Mouse (Mus musculus) stomach, embryonic 14.5 days (tissue): ENCODE results near the gene Ggct. TPM values are rescaled to one million over a fixed set of nuclear protein-coding genes. Genes with fewer than 3 reads are reported as not detected.

Source experiments
- ATAC-seq: fragments of 200-750 bp; cut with Nextera tagmentation; 2 replicates; pipeline ENCODE4 v1.8.0; 2017; ENCODE audit warnings: low read depth, moderate TSS enrichment; ENCODE audit not compliant: insufficient number of reproducible peaks, insufficient read depth, low FRiP score
- H3K27ac ChIP-seq: fragments of 300-500 bp; sonication (generic); 2 replicates; pipeline ENCODE4 v1.5.1; 2014; ENCODE audit warnings: mild to moderate bottlenecking, low read length, moderate library complexity, mixed read lengths
- H3K27me3 ChIP-seq: fragments of 300-500 bp; sonication (generic); 2 replicates; pipeline ENCODE4 v1.6.1; 2014; ENCODE audit warnings: low read length, control low read depth, mixed read lengths; ENCODE audit not compliant: control insufficient read depth, insufficient read depth
- H3K36me3 ChIP-seq: fragments of 300-500 bp; sonication (generic); 2 replicates; pipeline ENCODE4 v1.6.1; 2014; ENCODE audit warnings: mild to moderate bottlenecking, control low read depth, low read length, moderate library complexity, mixed read lengths; ENCODE audit not compliant: control insufficient read depth, insufficient read depth
- H3K4me1 ChIP-seq: fragments of 300-500 bp; sonication (generic); 2 replicates; pipeline ENCODE4 v1.6.1; 2014; ENCODE audit warnings: low read length, control low read depth, mixed read lengths; ENCODE audit not compliant: control insufficient read depth, insufficient read depth
- H3K4me2 ChIP-seq: fragments of 300-500 bp; sonication (generic); replicated peaks from 2 replicates; pipeline ENCODE4 v1.6.1; 2014; ENCODE audit warnings: low read depth, low read length, control low read depth
- H3K4me3 ChIP-seq: fragments of 300-500 bp; sonication (generic); 2 replicates; pipeline ENCODE4 v1.5.1; 2014; ENCODE audit warnings: low read depth, low read length, control low read depth
- H3K9ac ChIP-seq: fragments of 300-500 bp; sonication (generic); replicated peaks from 2 replicates; pipeline ENCODE4 v1.6.1; 2014; ENCODE audit warnings: low read depth, mild to moderate bottlenecking, control low read depth, low read length, moderate library complexity, mixed read lengths
- H3K9me3 ChIP-seq: fragments of 300-500 bp; sonication (generic); 2 replicates; pipeline ENCODE4 v1.6.1; 2016; ENCODE audit warnings: low read depth, low read length, control low read depth; ENCODE audit not compliant: control insufficient read depth
- WGBS: fragments of 180-500 bp; shearing (Covaris S2); extraction: QIAGEN DNeasy Blood & Tissue Kit; methylation state at CpG from one replicate; pipeline ENCODE4 v1.1.7; 2014; 5-methylcytosine and 5-hydroxymethylcytosine counted together
- polyA plus RNA-seq: library from polyadenylated mRNA; unstranded; fragments of >200 nt; fragmentation: Nextera tagmentation; extraction: Ambion mirVana; gene quantifications from 2 replicates; pipeline ENCODE4 v1.2.1, GENCODE M21; 2014

Ggct gene
- polyA plus RNA-seq, 1 experiment from 2014 or later: 7.9 TPM

- Histone ChIP-seq H3K27me3 (peaks cover 7% of the 10 kb centered on the region; the same call in 1 of the 2 replicates), H3K4me2 (no peak overlapping the region), H3K4me3 (no peak overlapping the region), H3K27ac (no peak overlapping the region), H3K4me1 (no peaks in the 10 kb centered on the region), H3K9me3 (no peaks in the 10 kb centered on the region), H3K36me3 (no peaks in the 10 kb centered on the region), H3K9ac (no peak overlapping the region)
- 58% methylated on average over 4 of the region's 4 CpGs for WGBS
- no peak for ATAC-seq
Measured at GRCm38 (mm10) chr6:54939631-54940030, 53.1 kb downstream of the Ggct start.

GRCm38 (mm10) chr6:54936496-54936895 is 56.3 kb downstream of the Ggct start:
- 75% methylated on average over 2 of the region's 2 CpGs for WGBS
- Histone ChIP-seq H3K9ac (no peak overlapping the region), H3K4me3 (no peak overlapping the region), H3K27ac (no peak overlapping the region), H3K4me1 (no peaks in the 10 kb centered on the region), H3K4me2 (no peak overlapping the region), H3K36me3 (no peaks in the 10 kb centered on the region), H3K9me3 (no peaks in the 10 kb centered on the region), H3K27me3 (no peaks in the 10 kb centered on the region)
- ATAC-seq: no peak

GRCm38 (mm10) chr6:54934930-54935329 is 57.8 kb downstream of the Ggct start:
- Histone ChIP-seq H3K9me3 (no peaks in the 10 kb centered on the region), H3K36me3 (no peaks in the 10 kb centered on the region), H3K9ac (no peak overlapping the region), H3K27me3 (no peaks in the 10 kb centered on the region), H3K4me2 (no peak overlapping the region), H3K4me3 (no peak overlapping the region), H3K27ac (no peak overlapping the region), H3K4me1 (no peaks in the 10 kb centered on the region)
- 74% methylated on average over 5 of the region's 5 CpGs for WGBS
- ATAC-seq: no peak

- no peak for ATAC-seq
- Histone ChIP-seq H3K27me3 (no peaks in the 10 kb centered on the region), H3K4me2 (no peak overlapping the region), H3K4me3 (no peak overlapping the region), H3K9ac (no peak overlapping the region), H3K27ac (no peak overlapping the region), H3K4me1 (no peaks in the 10 kb centered on the region), H3K9me3 (no peaks in the 10 kb centered on the region), H3K36me3 (no peaks in the 10 kb centered on the region)
- 87% methylated on average over 8 of the region's 8 CpGs for WGBS
Measured at GRCm38 (mm10) chr6:54934313-54934712, 58.4 kb downstream of the Ggct start.

GRCm38 (mm10) chr6:54933866-54934265 is 58.9 kb downstream of the Ggct start:
- H3K4me1 ChIP-seq: no peaks in the 10 kb centered on the region
- no peaks in the 10 kb centered on the region for H3K9me3 ChIP-seq
- H3K4me3 ChIP-seq: no peak overlapping the region
- no peak for ATAC-seq
- no peaks in the 10 kb centered on the region for H3K27me3 ChIP-seq
- WGBS: 76% methylated on average over 3 of the region's 3 CpGs
- no peaks in the 10 kb centered on the region for H3K36me3 ChIP-seq
- no peak overlapping the region for H3K4me2 ChIP-seq
- H3K9ac ChIP-seq: no peak overlapping the region
- no peak overlapping the region for H3K27ac ChIP-seq

GRCm38 (mm10) chr6:54933216-54933615 is 59.5 kb downstream of the Ggct start:
- H3K9me3 ChIP-seq: no peaks in the 10 kb centered on the region
- no peaks in the 10 kb centered on the region for H3K4me1 ChIP-seq
- no peaks in the 10 kb centered on the region for H3K36me3 ChIP-seq
- WGBS: 72% methylated on average over 5 of the region's 5 CpGs
- no peaks in the 10 kb centered on the region for H3K27me3 ChIP-seq
- ATAC-seq: no peak
- no peak overlapping the region for H3K4me3 ChIP-seq
- H3K27ac ChIP-seq: no peak overlapping the region
- H3K9ac ChIP-seq: no peak overlapping the region
- H3K4me2 ChIP-seq: no peak overlapping the region

Other genes with a start within 250 kb of the Ggct start
- 5.8 and 6.0 TPM in 2 replicates for gene Znrf2, start 176.0 kb downstream of the Ggct start, polyA plus RNA-seq
- gene Nod1, start 20.3 kb downstream of the Ggct start, polyA plus RNA-seq: 5.6 and 5.9 TPM in 2 replicates
- gene Gars, start 45.1 kb upstream of the Ggct start, polyA plus RNA-seq: 123 and 138 TPM in 2 replicates
- 0.24 and 0.36 TPM in 2 replicates for gene Crhr2, start 140.1 kb upstream of the Ggct start, polyA plus RNA-seq
- gene Inmt, start 182.1 kb upstream of the Ggct start, polyA plus RNA-seq: 0.62 and 0.63 TPM in 2 replicates
- gene Mindy4, start 210.4 kb upstream of the Ggct start, polyA plus RNA-seq: 14.1 and 18.0 TPM in 2 replicates